ENCODE assay signal across 12 mouse cellular contexts in the genomic region with DNA sequence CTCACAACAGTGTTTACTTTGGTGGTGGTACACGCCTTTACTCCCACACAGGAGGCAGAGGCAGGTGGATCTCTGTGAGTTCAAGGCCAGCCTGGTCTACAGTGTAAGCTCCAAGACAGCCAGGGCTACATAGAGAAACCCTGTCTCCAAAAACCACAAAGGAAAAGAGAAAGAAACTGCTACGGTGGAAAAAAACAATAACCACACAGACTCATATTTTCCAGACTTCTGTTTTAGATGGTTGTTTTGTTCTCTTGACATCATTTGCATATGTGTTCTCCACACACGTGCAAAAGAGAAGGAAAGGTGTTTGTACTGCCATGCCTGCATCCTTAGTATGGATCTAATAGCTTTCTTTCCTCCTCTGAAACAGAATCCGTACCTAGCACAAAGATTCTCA. TPM values are rescaled to one million over a fixed set of nuclear protein-coding genes. Genes with fewer than 3 reads are reported as not detected.
A peak's percentile ranks its signal among the peaks of the same experiment; 100 is the strongest.
DNase-seq lines count a peak whose midpoint lies in the region; ATAC-seq and TF ChIP-seq lines count a peak whose summit lies in the region.
"Had no signal": no experiment of that assay in that cellular context is flagged by ENCODE, and none has a peak within 500 bp of the region (broad histone marks: within the 10 kb centered on the region; RNA-seq: fewer than 3 reads in every experiment).

No protein-coding gene starts in this region.

- H3K9me3 ChIP-seq in heart, postnatal 0 days (replicated peaks; ENCODE audit: control insufficient read depth, low read length) = no peaks in the 10 kb centered on the region
- no peaks in the 10 kb centered on the region for H3K9me3 ChIP-seq in ES-Bruce4 (replicated peaks; ENCODE audit: control insufficient read depth, insufficient read depth, low read length, poor library complexity, severe bottlenecking)
- no peaks in the 10 kb centered on the region for H3K9me3 ChIP-seq in liver, embryonic 14.5 days (ENCODE audit: control insufficient read depth, low read length)
- no peaks in the 10 kb centered on the region for H3K9me3 ChIP-seq in hindbrain, embryonic 10.5 days
- H3K9me3 ChIP-seq: kidney, embryonic 15.5 days; midbrain, embryonic 12.5 days had no signal

- TF ChIP-seq POLR2A in ES-Bruce4 (IDR thresholded peaks at IDR 0.05; ENCODE audit: insufficient read depth, low read length) = no peak

- TF ChIP-seq CTCF in heart, postnatal 0 days (IDR thresholded peaks at IDR 0.05; ENCODE audit: low read depth) = no peak
- TF ChIP-seq CTCF in ES-Bruce4 (IDR thresholded peaks at IDR 0.05; ENCODE audit: low read depth, low read length) = no peak
- no peak for TF ChIP-seq CTCF in liver, embryonic 14.5 days (IDR thresholded peaks at IDR 0.05; ENCODE audit: low read depth)

- H3K27me3 ChIP-seq in heart, postnatal 0 days (ENCODE audit: control insufficient read depth, insufficient read depth, low read length) = no peaks in the 10 kb centered on the region
- H3K27me3 ChIP-seq in ES-Bruce4 (ENCODE audit: control insufficient read depth, insufficient read depth, low read length, poor library complexity, severe bottlenecking) = no peaks in the 10 kb centered on the region
- H3K27me3 ChIP-seq in liver, embryonic 14.5 days (ENCODE audit: control insufficient read depth, insufficient read depth, low read length) = no peaks in the 10 kb centered on the region
- H3K27me3 ChIP-seq in hindbrain, embryonic 10.5 days (ENCODE audit: insufficient read depth, poor library complexity, severe bottlenecking) = no peaks in the 10 kb centered on the region
- H3K27me3 ChIP-seq: kidney, embryonic 15.5 days; midbrain, embryonic 12.5 days had no signal

- H3K36me3 ChIP-seq in heart, postnatal 0 days (replicated peaks; ENCODE audit: control insufficient read depth, insufficient read depth, low read length) = no peaks in the 10 kb centered on the region
- H3K36me3 ChIP-seq in ES-Bruce4 (ENCODE audit: control insufficient read depth, insufficient read depth, low read length, poor library complexity, severe bottlenecking) = no peaks in the 10 kb centered on the region
- H3K36me3 ChIP-seq in liver, embryonic 14.5 days (replicated peaks; ENCODE audit: control insufficient read depth, insufficient read depth, low read depth) = no peaks in the 10 kb centered on the region
- no peaks in the 10 kb centered on the region for H3K36me3 ChIP-seq in hindbrain, embryonic 10.5 days
- H3K36me3 ChIP-seq: kidney, embryonic 15.5 days; midbrain, embryonic 12.5 days had no signal

- peaks cover 53% of the 10 kb centered on the region for H3K4me1 ChIP-seq in heart, postnatal 0 days (ENCODE audit: control insufficient read depth, insufficient read depth)
- H3K4me1 ChIP-seq in ES-Bruce4 (ENCODE audit: control insufficient read depth, insufficient read depth, low read length) = no peaks in the 10 kb centered on the region
- peaks cover 31 to 49% of the 10 kb centered on the region in 2 experiments for H3K4me1 ChIP-seq in liver, embryonic 14.5 days (replicated peaks; ENCODE audit: control insufficient read depth in 2 of 2, insufficient read depth in 2 of 2, low read length in 1 of 2)
- peaks cover 20% of the 10 kb centered on the region for H3K4me1 ChIP-seq in hindbrain, embryonic 10.5 days (replicated peaks)

- peak overlapping the region; percentile 87 for H3K27ac ChIP-seq in heart, postnatal 0 days (ENCODE audit: low read depth)
- H3K27ac ChIP-seq in ES-Bruce4 (ENCODE audit: insufficient read depth, low read length) = 0 out of 2 replicates have a peak overlapping the region, but pooled peaks have one; percentile 20
- peak overlapping the region; percentile 86 for H3K27ac ChIP-seq in liver, embryonic 14.5 days
- H3K27ac ChIP-seq in hindbrain, embryonic 10.5 days = no peak overlapping the region
- H3K27ac ChIP-seq: midbrain, embryonic 12.5 days had no signal

- peak overlapping the region; percentile 54; the same call in 1 of the 2 replicates for H3K4me2 ChIP-seq in heart, postnatal 0 days (ENCODE audit: low read depth, low read length)
- peak overlapping the region; percentile 67 for H3K4me2 ChIP-seq in liver, embryonic 14.5 days (ENCODE audit: low read depth)
- H3K4me2 ChIP-seq: hindbrain, embryonic 14.5 days; midbrain, embryonic 12.5 days had no signal

- no peak for DNase-seq in heart, postnatal 0 days (ENCODE audit: low spot score)
- DNase-seq in heart, adult 9 months (ENCODE audit: low spot score in 2 of 2) = no peak
- DNase-seq in CD4-positive helper T cell, adult 2 months (ENCODE audit: low read depth, low spot score) = peak; percentile 89
- DNase-seq in liver, embryonic 14.5 days (ENCODE audit: low read depth in 3 of 3, low spot score in 3 of 3) = no peak
- DNase-seq in natural killer cell, adult 2 months (ENCODE audit: low spot score in 2 of 2) = no peak
- no peak for DNase-seq in hindbrain, embryonic 10.5 days (ENCODE audit: low spot score)
- DNase-seq: cerebellum, adult 2 months had no signal

- H3K9ac ChIP-seq in heart, postnatal 0 days (replicated peaks; ENCODE audit: low read depth, low read length) = no peak overlapping the region
- H3K9ac ChIP-seq in ES-Bruce4 (ENCODE audit: low read depth, poor library complexity, severe bottlenecking) = no peak overlapping the region
- peak overlapping the region; percentile 58 for H3K9ac ChIP-seq in liver, embryonic 14.5 days (replicated peaks)
- H3K9ac ChIP-seq: hindbrain, embryonic 14.5 days; kidney, embryonic 15.5 days; lung, embryonic 14.5 days; midbrain, embryonic 12.5 days had no signal

- ATAC-seq in heart, postnatal 0 days (ENCODE audit: insufficient read depth, low read depth) = no peak
- ATAC-seq in liver, embryonic 14.5 days (ENCODE audit: insufficient read depth) = no peak

- H3K4me3 ChIP-seq in heart, postnatal 0 days (ENCODE audit: low read depth, low read length) = 0 out of 2 replicates have a peak overlapping the region, but pooled peaks have one; percentile 36
- H3K4me3 ChIP-seq in ES-Bruce4 (ENCODE audit: low read depth, low read length) = no peak overlapping the region
- no peak overlapping the region; a peak in 1 of 4 replicates for H3K4me3 ChIP-seq in liver, embryonic 14.5 days (ENCODE audit: insufficient read depth in 1 of 2, low read depth in 2 of 2, low read length in 2 of 2)
- H3K4me3 ChIP-seq in hindbrain, embryonic 10.5 days = no peak overlapping the region
- H3K4me3 ChIP-seq: kidney, embryonic 15.5 days; midbrain, embryonic 12.5 days had no signal

- TF ChIP-seq EP300 in heart, postnatal 0 days (IDR thresholded peaks at IDR 0.05; ENCODE audit: low read depth) = no peak
- TF ChIP-seq EP300 in ES-Bruce4 (IDR thresholded peaks at IDR 0.05; ENCODE audit: insufficient read depth, low read depth, low read length) = no peak
- TF ChIP-seq EP300 in liver, embryonic 14.5 days (IDR thresholded peaks at IDR 0.05; ENCODE audit: low read depth) = no peak

- 78% methylated on average over 4 of the region's 4 CpGs for WGBS in heart, postnatal 0 days
- 29% methylated on average over 4 of the region's 4 CpGs for WGBS in liver, embryonic 14.5 days (ENCODE audit: insufficient replicate concordance)
- 89% methylated on average over 4 of the region's 4 CpGs for WGBS in hindbrain, embryonic 10.5 days

RNA-seq across cellular contexts. Expression of a gene that starts 55.3 kb away (rescaled TPM):
- total RNA-seq in heart, postnatal 0 days (2014; rRNA removed; ENCODE audit: low replicate concordance) = 50.3 and 61.6 TPM in 2 replicates
- 47.3 and 48.4 TPM in 2 replicates for polyA plus RNA-seq in heart, postnatal 0 days (2015; fragmentation: Nextera tagmentation; extraction: Ambion mirVana)
- polyA plus RNA-seq in ES-Bruce4 (2011; ENCODE audit: insufficient read depth, insufficient read length, low read depth, missing spikeins) = 159 and 161 TPM in 2 replicates
- 1.9 and 2.7 TPM in 2 replicates for polyA plus RNA-seq in liver, embryonic 14.5 days (2012; rRNA removed)
- 4.4 and 6.0 TPM in 2 replicates for polyA plus RNA-seq in liver, embryonic 14.5 days (2014; fragmentation: Nextera tagmentation; extraction: Ambion mirVana)
- 38.7 and 52.9 TPM in 2 replicates for polyA plus RNA-seq in hindbrain, embryonic 10.5 days (2016; fragmentation: Nextera tagmentation; extraction: Ambion mirVana)
